Mouse (Mus musculus): ENCODE measurements at regions not wholly inside any gene's neighbourhood (a gene's known extent, or its start where the extent isn't known, plus 50 kb on each side); places are given as distances from the start of the nearest gene placed in this dataset.

- TF ChIP-seq CTCF (IDR thresholded peaks at IDR 0.05; ENCODE audit: insufficient read depth, low read depth, low read length) (no peak), POLR2A (IDR thresholded peaks at IDR 0.05; ENCODE audit: insufficient read depth, low read depth, low read length) (no peak)
Observed at GRCm38 (mm10) chr1:169027241-169027640, 504.0 kb downstream of the Nuf2 start.
